Comparison of ENCODE assay signal across 23 mouse cellular contexts in genomic region chr8:88951829-88952155, GRCm38 (mm10).
DNase-seq lines count a peak whose midpoint lies in the region; TF ChIP-seq lines count a peak whose summit lies in the region.
"Had no signal": no experiment of that assay in that cellular context is flagged by ENCODE, and none has a peak within 500 bp of the region (broad histone marks: within the 10 kb centered on the region; RNA-seq: fewer than 3 reads in every experiment).

No protein-coding gene starts in this region.

- H3K4me3 ChIP-seq in ES-E14 (ENCODE audit: insufficient read depth in 1 of 2, low read depth in 1 of 2, low read length in 2 of 2, poor library complexity in 1 of 2, severe bottlenecking in 1 of 2), result peak overlapping the region; percentile 15 to 40; a peak in 3 of 4 replicates
- H3K4me3 ChIP-seq: embryonic facial prominence, embryonic 10.5 days; embryonic facial prominence, embryonic 12.5 days; forebrain, embryonic 13.5 days; forebrain, embryonic 15.5 days had no signal

- in situ Hi-C loops in ES-E14 (cut with MboI; ENCODE audit: low sequenced_read_pairs in 2 of 2, unreplicated experiment in 2 of 2), result no loop called here

- H3K36me3 ChIP-seq in ES-E14 (ENCODE audit: control insufficient read depth, insufficient read depth, low read length, poor library complexity, severe bottlenecking), result peaks cover 2% of the 10 kb centered on the region; the same call in 1 of the 2 replicates
- H3K36me3 ChIP-seq: embryonic facial prominence, embryonic 10.5 days; embryonic facial prominence, embryonic 12.5 days; forebrain, embryonic 15.5 days had no signal

- DNase-seq in left cerebral cortex, postnatal 14 days (ENCODE audit: low spot score in 2 of 2), result peak; percentile 23 to 62
- DNase-seq in left cerebral cortex, postnatal 36 days (ENCODE audit: low spot score in 2 of 2), result no peak
- DNase-seq in right cerebral cortex, postnatal 25 days, result peak; percentile 30
- DNase-seq in right cerebral cortex, postnatal 36 days (ENCODE audit: low spot score in 2 of 2), result no peak
- no peak for DNase-seq in ES-E14 (ENCODE audit: low read depth, low spot score)
- DNase-seq in brain, adult 2 months (ENCODE audit: low read depth, low spot score), result peak; percentile 33
- no peak for DNase-seq in heart, adult 9 months (ENCODE audit: low spot score in 2 of 2)
- DNase-seq in cerebellum, postnatal 4 days (ENCODE audit: low spot score in 2 of 2), result no peak
- DNase-seq: adrenal gland, adult 8-10 months; adrenal gland, postnatal 14 days; adrenal gland, postnatal 36 days; B cell, adult 2 months; cerebellum, adult 11 months; cerebellum, adult 18-20 months; cerebellum, adult 8-10 months; cerebellum, adult 9-11 months; cerebellum, postnatal 14 days; cerebellum, postnatal 36 days; forebrain, postnatal 0 days had no signal

- intact Hi-C loops in left cerebral cortex, postnatal 14 days (cut with DNase I), result no loop called here
- intact Hi-C loops in left cerebral cortex, postnatal 36 days (cut with DNase I), result no loop called here

- H3K9me3 ChIP-seq in ES-E14 (ENCODE audit: control insufficient read depth, insufficient read depth, low read depth, low read length), result no peaks in the 10 kb centered on the region
- H3K9me3 ChIP-seq: forebrain, embryonic 13.5 days; forebrain, embryonic 15.5 days had no signal

- H3K27ac ChIP-seq in ES-E14 (ENCODE audit: insufficient read depth, low read depth, low read length, poor library complexity, severe bottlenecking), result peak overlapping the region; percentile 100
- H3K27ac ChIP-seq: embryonic facial prominence, embryonic 10.5 days; embryonic facial prominence, embryonic 12.5 days; forebrain, embryonic 13.5 days; forebrain, embryonic 15.5 days had no signal

- peaks cover 25 to 30% of the 10 kb centered on the region in 2 experiments for H3K4me1 ChIP-seq in ES-E14 (ENCODE audit: control insufficient read depth in 2 of 2, insufficient read depth in 2 of 2, low read length in 2 of 2, poor library complexity in 1 of 2)
- H3K4me1 ChIP-seq: embryonic facial prominence, embryonic 10.5 days; embryonic facial prominence, embryonic 12.5 days; forebrain, embryonic 13.5 days; forebrain, embryonic 15.5 days had no signal

- peak overlapping the region; percentile 94; the same call in 1 of the 2 replicates for H3K9ac ChIP-seq in ES-E14 (ENCODE audit: insufficient read depth, low read depth, low read length, poor library complexity, severe bottlenecking)
- H3K9ac ChIP-seq: embryonic facial prominence, embryonic 12.5 days; forebrain, embryonic 13.5 days; forebrain, embryonic 15.5 days; forebrain, postnatal 0 days had no signal

TF ChIP-seq in ES-E14, 5 proteins besides CTCF, POLR2A, EP300 and RAD21:
- TF ChIP-seq HCFC1 (IDR thresholded peaks at IDR 0.05; ENCODE audit: borderline replicate concordance, insufficient read depth, low read length), result no peak
- no peak for TF ChIP-seq CHD2 (IDR thresholded peaks at IDR 0.05; ENCODE audit: low read depth, low read length)
- no peak for TF ChIP-seq ZC3H11A (IDR thresholded peaks at IDR 0.05; ENCODE audit: borderline replicate concordance, low read depth, low read length)
- TF ChIP-seq ZNF384 (IDR thresholded peaks at IDR 0.05; ENCODE audit: low read depth, low read length), result no peak
- no peak for TF ChIP-seq MAFK (IDR thresholded peaks at IDR 0.05; ENCODE audit: insufficient read depth, low read depth, low read length)

Comparison
In these comparisons a context has a peak if more than half of its experiments do, and no peak if none do; other contexts are left out.
1. DNase-seq: peak in left cerebral cortex, postnatal 14 days (2 of 2), right cerebral cortex, postnatal 25 days (single experiment) and brain, adult 2 months (single experiment); none in left cerebral cortex, postnatal 36 days (0 of 2), right cerebral cortex, postnatal 36 days (0 of 2), ES-E14 (single experiment), heart, adult 9 months (0 of 2) and cerebellum, postnatal 4 days (0 of 2).